10 mouse cellular contexts compared by ENCODE assay signal in genomic region chr6:53973468-53973867, GRCm38 (mm10). TPM values are rescaled to one million over a fixed set of nuclear protein-coding genes. Genes with fewer than 3 reads are reported as not detected.
DNase-seq lines count a peak whose midpoint lies in the region; ATAC-seq and TF ChIP-seq lines count a peak whose summit lies in the region.
"Had no signal": no experiment of that assay in that cellular context is flagged by ENCODE, and none has a peak within 500 bp of the region (broad histone marks: within the 10 kb centered on the region; RNA-seq: fewer than 3 reads in every experiment).

No protein-coding gene starts in this region.

- H3K27me3 ChIP-seq in cerebellum, adult 2 months (ENCODE audit: control insufficient read depth, insufficient read depth, low read length): no peaks in the 10 kb centered on the region
- H3K27me3 ChIP-seq in hindbrain, embryonic 13.5 days: no peaks in the 10 kb centered on the region
- H3K27me3 ChIP-seq in hindbrain, embryonic 11.5 days (ENCODE audit: control insufficient read depth, insufficient read depth, low read length): no peaks in the 10 kb centered on the region
- H3K27me3 ChIP-seq in stomach, embryonic 16.5 days (ENCODE audit: control insufficient read depth, insufficient read depth, low read length): no peaks in the 10 kb centered on the region
- H3K27me3 ChIP-seq in stomach, postnatal 0 days (ENCODE audit: control insufficient read depth, insufficient read depth, low read length): no peaks in the 10 kb centered on the region

- TF ChIP-seq POLR2A in cerebellum, adult 2 months (IDR thresholded peaks at IDR 0.05; ENCODE audit: borderline replicate concordance, insufficient read depth, low read length): no peak

- WGBS in cerebellum, adult 2 months: 73% methylated on average over 5 of the region's 5 CpGs
- WGBS in hindbrain, embryonic 13.5 days: 36% methylated on average over 5 of the region's 5 CpGs
- 45% methylated on average over 5 of the region's 5 CpGs for WGBS in hindbrain, embryonic 11.5 days
- 19% methylated on average over 5 of the region's 5 CpGs for WGBS in stomach, embryonic 16.5 days
- 17% methylated on average over 5 of the region's 5 CpGs for WGBS in stomach, postnatal 0 days

- no peaks in the 10 kb centered on the region for H3K9me3 ChIP-seq in hindbrain, embryonic 13.5 days
- H3K9me3 ChIP-seq in hindbrain, embryonic 11.5 days (ENCODE audit: control insufficient read depth, low read length): no peaks in the 10 kb centered on the region
- no peaks in the 10 kb centered on the region for H3K9me3 ChIP-seq in stomach, embryonic 16.5 days (replicated peaks; ENCODE audit: control insufficient read depth, low read length)
- no peaks in the 10 kb centered on the region for H3K9me3 ChIP-seq in stomach, postnatal 0 days (ENCODE audit: control insufficient read depth, low read length)

- TF ChIP-seq EP300 in stomach, postnatal 0 days (optimal IDR thresholded peaks at IDR 0.05): no peak

- ATAC-seq in hindbrain, embryonic 13.5 days (ENCODE audit: low FRiP score): 0 out of 2 replicates have a peak, but pooled peaks have one; percentile 55
- no peak for ATAC-seq in hindbrain, embryonic 11.5 days (ENCODE audit: low FRiP score)
- ATAC-seq in stomach, embryonic 16.5 days (ENCODE audit: insufficient read depth, low FRiP score): peak; percentile 66; the same call in 1 of the 2 replicates
- ATAC-seq in stomach, postnatal 0 days (ENCODE audit: low FRiP score, low TSS enrichment): no peak

- no peaks in the 10 kb centered on the region for H3K36me3 ChIP-seq in hindbrain, embryonic 13.5 days
- H3K36me3 ChIP-seq in hindbrain, embryonic 11.5 days (ENCODE audit: control insufficient read depth, insufficient read depth, low read length): no peaks in the 10 kb centered on the region
- H3K36me3 ChIP-seq in stomach, embryonic 16.5 days (ENCODE audit: control insufficient read depth, insufficient read depth, low read length): no peaks in the 10 kb centered on the region
- no peaks in the 10 kb centered on the region for H3K36me3 ChIP-seq in stomach, postnatal 0 days (ENCODE audit: control insufficient read depth, insufficient read depth, low read length)

- H3K27ac ChIP-seq in cerebellum, adult 2 months (ENCODE audit: insufficient read depth, low read length): no peak overlapping the region
- H3K27ac ChIP-seq in hindbrain, embryonic 13.5 days: no peak overlapping the region
- H3K27ac ChIP-seq in hindbrain, embryonic 11.5 days (ENCODE audit: low read depth, low read length): no peak overlapping the region
- H3K27ac ChIP-seq in stomach, embryonic 16.5 days (ENCODE audit: low read length): no peak overlapping the region
- H3K27ac ChIP-seq in stomach, postnatal 0 days (replicated peaks): no peak overlapping the region

- DNase-seq in cerebellum, adult 9-10 months: peak; percentile 19
- DNase-seq in cerebellum, adult 2 months: no peak
- no peak for DNase-seq in hindbrain, embryonic 11.5 days (ENCODE audit: low spot score)
- DNase-seq in stomach, postnatal 0 days (ENCODE audit: low spot score): no peak
- no peak for DNase-seq in thymus, postnatal 4 days
- DNase-seq in B cell, adult 2 months: no peak

- H3K9ac ChIP-seq in hindbrain, embryonic 13.5 days: no peak overlapping the region
- H3K9ac ChIP-seq in hindbrain, embryonic 11.5 days (ENCODE audit: low read depth, low read length): no peak overlapping the region
- H3K9ac ChIP-seq in stomach, embryonic 16.5 days (ENCODE audit: low read length): no peak overlapping the region
- no peak overlapping the region for H3K9ac ChIP-seq in stomach, postnatal 0 days (ENCODE audit: low read length)

- H3K4me2 ChIP-seq in hindbrain, embryonic 13.5 days: no peak overlapping the region
- no peak overlapping the region for H3K4me2 ChIP-seq in hindbrain, embryonic 11.5 days (replicated peaks; ENCODE audit: low read depth, low read length)
- no peak overlapping the region for H3K4me2 ChIP-seq in stomach, embryonic 16.5 days (ENCODE audit: low read depth, low read length)
- H3K4me2 ChIP-seq in stomach, postnatal 0 days (replicated peaks; ENCODE audit: low read depth): no peak overlapping the region

- no peak for TF ChIP-seq CTCF in cerebellum, adult 2 months (IDR thresholded peaks at IDR 0.05; ENCODE audit: borderline replicate concordance, insufficient read depth, low read depth, low read length)
- no peak for TF ChIP-seq CTCF in stomach, postnatal 0 days (IDR thresholded peaks at IDR 0.05; ENCODE audit: low read depth)

- H3K4me3 ChIP-seq in cerebellum, adult 2 months (replicated peaks; ENCODE audit: insufficient read depth, low read depth, low read length): no peak overlapping the region
- no peak overlapping the region for H3K4me3 ChIP-seq in hindbrain, embryonic 13.5 days
- H3K4me3 ChIP-seq in hindbrain, embryonic 11.5 days (ENCODE audit: low read depth, low read length): no peak overlapping the region
- H3K4me3 ChIP-seq in stomach, embryonic 16.5 days (replicated peaks; ENCODE audit: low read length): no peak overlapping the region
- no peak overlapping the region for H3K4me3 ChIP-seq in stomach, postnatal 0 days (ENCODE audit: low read depth, low read length)

- peaks cover 11% of the 10 kb centered on the region for H3K4me1 ChIP-seq in cerebellum, adult 2 months (ENCODE audit: control insufficient read depth, insufficient read depth, low read length)
- H3K4me1 ChIP-seq in hindbrain, embryonic 13.5 days (replicated peaks): peaks cover 34% of the 10 kb centered on the region
- H3K4me1 ChIP-seq in hindbrain, embryonic 11.5 days (replicated peaks; ENCODE audit: control insufficient read depth, insufficient read depth, low read length): no peaks in the 10 kb centered on the region
- H3K4me1 ChIP-seq in stomach, embryonic 16.5 days (ENCODE audit: control insufficient read depth, insufficient read depth, low read length): peaks cover 11% of the 10 kb centered on the region
- H3K4me1 ChIP-seq in stomach, postnatal 0 days (replicated peaks; ENCODE audit: control insufficient read depth, insufficient read depth): no peaks in the 10 kb centered on the region; the same call in 1 of the 2 replicates

RNA-seq across cellular contexts. Expression of gene Cpvl, which starts 5.0 kb away (rescaled TPM):
- 0.26 and 0.40 TPM in 2 replicates for polyA plus RNA-seq in cerebellum, adult 2 months (2012; rRNA removed)
- polyA plus RNA-seq in hindbrain, embryonic 13.5 days (2015; fragmentation: Nextera tagmentation; extraction: Ambion mirVana): 0.13 TPM in 1 of 2 replicates, not detected in the other
- 0.11 and 0.13 TPM in 2 replicates for polyA plus RNA-seq in hindbrain, embryonic 11.5 days (2014; fragmentation: Nextera tagmentation; extraction: Ambion mirVana)
- polyA plus RNA-seq in stomach, embryonic 16.5 days (2015; fragmentation: Nextera tagmentation; extraction: Ambion mirVana): 0.09 TPM in 1 of 2 replicates, not detected in the other
- 0.06 and 0.15 TPM in 2 replicates for polyA plus RNA-seq in stomach, postnatal 0 days (2015; fragmentation: Nextera tagmentation; extraction: Ambion mirVana)
- polyA plus RNA-seq: gonadal fat pad, adult 2 months; liver, embryonic 16.5 days had no signal

Comparison
In these comparisons a context has a peak if more than half of its experiments do, and no peak if none do; other contexts are left out.
1. ATAC-seq: peak in hindbrain, embryonic 13.5 days (single experiment) and stomach, embryonic 16.5 days (single experiment); none in hindbrain, embryonic 11.5 days (single experiment) and stomach, postnatal 0 days (single experiment).